Mouse (Mus musculus) embryonic facial prominence, embryonic 10.5 days (tissue): ENCODE data around the gene Tmem218. TPM values are rescaled to one million over a fixed set of nuclear protein-coding genes. Genes with fewer than 3 reads are reported as not detected.

ENCODE experiments used
- DNase-seq: peaks from one replicate; pipeline ENCODE4 v3.0.0-alpha.2; 2017; ENCODE audit warnings: low spot score
- H3K27ac ChIP-seq: fragments of 300-500 bp; sonication (generic); replicated peaks from 2 replicates; pipeline ENCODE4 v1.5.1; 2016; ENCODE audit warnings: mild to moderate bottlenecking
- H3K27me3 ChIP-seq: fragments of 300-500 bp; sonication (generic); replicated peaks from 2 replicates; pipeline ENCODE4 v1.6.1; 2016; ENCODE audit warnings: low read depth, mild to moderate bottlenecking; ENCODE audit not compliant: poor library complexity, severe bottlenecking
- H3K36me3 ChIP-seq: fragments of 300-500 bp; sonication (generic); replicated peaks from 2 replicates; pipeline ENCODE4 v1.6.1; 2016; ENCODE audit warnings: mild to moderate bottlenecking, moderate library complexity
- H3K4me1 ChIP-seq: fragments of 300-500 bp; sonication (generic); 2 replicates; pipeline ENCODE4 v1.6.1; 2016
- H3K4me3 ChIP-seq: fragments of 300-500 bp; sonication (generic); 2 replicates; pipeline ENCODE4 v1.5.1; 2016; ENCODE audit warnings: mild to moderate bottlenecking, moderate library complexity
- H3K9me3 ChIP-seq: fragments of 300-500 bp; sonication (generic); 2 replicates; pipeline ENCODE4 v1.6.1; 2016; ENCODE audit warnings: mild to moderate bottlenecking
- WGBS: fragments of 180-500 bp; shearing (Covaris S2); methylation state at CpG from one replicate; pipeline ENCODE4 v1.1.7; 2016; 5-methylcytosine and 5-hydroxymethylcytosine counted together
- polyA plus RNA-seq: library from polyadenylated mRNA; unstranded; fragments of >200 nt; fragmentation: Nextera tagmentation; extraction: Ambion mirVana; gene quantifications from 2 replicates; pipeline ENCODE4 v1.2.1, GENCODE M21; 2016

Tmem218 gene
- polyA plus RNA-seq = 10.2 and 10.8 TPM in 2 replicates

- Histone ChIP-seq H3K27me3 (no peaks in the 10 kb centered on the region), H3K4me3 (peak within 1 kb of the TSS; percentile 70), H3K36me3 (no peaks in the 10 kb centered on the region), H3K4me1 (peaks cover 20% of the 10 kb centered on the region), H3K27ac (peak within 1 kb of the TSS; percentile 92), H3K9me3 (no peaks in the 10 kb centered on the region)
- peak; percentile 94 for DNase-seq
- under 1% methylated on average over 21 of the region's 21 CpGs for WGBS
These were observed at the start of gene Tmem218 for GRCm38 (mm10) chr9:37207929-37208411. TSS of gene Tmem218 (plus strand) at chr9:37208223.

- Histone ChIP-seq H3K9me3 (no peaks in the 10 kb centered on the region), H3K36me3 (no peaks in the 10 kb centered on the region), H3K27ac (no peak overlapping the region), H3K4me1 (peaks cover 5% of the 10 kb centered on the region), H3K4me3 (no peak overlapping the region), H3K27me3 (no peaks in the 10 kb centered on the region)
- peak; percentile 4 for DNase-seq
- 76% methylated on average over 2 of the region's 2 CpGs for WGBS
These were observed 47.3 kb upstream of the Tmem218 start for GRCm38 (mm10) chr9:37160686-37161085.

DNA sequence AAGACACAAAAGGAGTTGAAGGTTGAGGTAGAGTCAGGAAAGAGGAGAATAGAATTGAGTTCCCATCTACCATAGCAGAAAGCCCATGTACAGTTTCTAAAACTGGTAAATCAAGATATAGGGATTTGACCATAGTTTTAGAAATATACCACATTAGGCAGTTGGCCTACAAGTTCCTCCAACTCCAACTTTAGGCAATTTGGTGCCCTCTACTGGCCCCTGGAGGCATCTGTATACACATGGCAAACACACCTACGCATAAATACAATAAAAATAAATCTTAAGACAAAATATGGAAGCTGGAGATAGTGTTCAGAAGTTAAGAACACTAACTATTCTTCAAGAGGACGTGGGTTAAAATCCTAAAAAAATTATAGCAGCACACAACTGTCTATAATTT lies 41.1 kb upstream of the Tmem218 start:
- H3K4me3 ChIP-seq = no peak overlapping the region
- H3K9me3 ChIP-seq = no peaks in the 10 kb centered on the region
- no peak overlapping the region for H3K27ac ChIP-seq
- H3K36me3 ChIP-seq = no peaks in the 10 kb centered on the region
- WGBS = 74% methylated on average over 2 of the region's 2 CpGs
- no peaks in the 10 kb centered on the region for H3K27me3 ChIP-seq
- peaks cover 7% of the 10 kb centered on the region; the same call in 1 of the 2 replicates for H3K4me1 ChIP-seq
- DNase-seq = peak; percentile 49

DNA sequence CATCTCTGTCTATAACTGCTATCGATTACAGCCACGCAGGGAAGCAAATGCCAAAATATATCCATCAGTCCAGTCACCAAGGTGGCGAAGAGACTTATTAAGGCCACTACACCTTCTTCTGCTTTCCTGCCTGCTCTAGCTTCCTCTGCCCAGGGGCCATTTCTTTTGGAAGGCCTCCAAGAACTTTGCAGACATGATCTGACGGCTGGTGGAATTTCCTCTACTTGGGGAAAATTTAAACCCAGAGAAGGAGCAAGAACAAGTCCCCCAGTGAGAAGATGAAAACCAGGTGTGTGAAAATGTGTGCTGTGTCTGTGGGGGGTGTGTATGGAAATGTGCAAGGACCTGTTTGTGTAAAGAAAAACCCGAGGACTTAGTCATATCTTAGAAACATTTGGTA lies 34.6 kb upstream of the Tmem218 start:
- H3K27me3 ChIP-seq = peaks cover 39% of the 10 kb centered on the region

GRCm38 (mm10) chr9:37176002-37176401 lies 32.0 kb upstream of the Tmem218 start:
- H3K27me3 ChIP-seq = peaks cover 45% of the 10 kb centered on the region
- H3K27ac ChIP-seq = no peak overlapping the region
- WGBS = 76% methylated on average over 3 of the region's 3 CpGs
- H3K4me3 ChIP-seq = no peak overlapping the region
- peaks cover 35% of the 10 kb centered on the region for H3K4me1 ChIP-seq
- H3K36me3 ChIP-seq = no peaks in the 10 kb centered on the region
- DNase-seq = no peak
- H3K9me3 ChIP-seq = no peaks in the 10 kb centered on the region

More for the DNA sequence above, 34.6 kb upstream of the Tmem218 start:
- Histone ChIP-seq H3K36me3 (no peaks in the 10 kb centered on the region), H3K4me3 (no peak overlapping the region), H3K4me1 (peaks cover 33% of the 10 kb centered on the region), H3K27ac (no peak overlapping the region), H3K9me3 (no peaks in the 10 kb centered on the region)
- WGBS = 58% methylated on average over 5 of the region's 5 CpGs
- no peak for DNase-seq

DNA sequence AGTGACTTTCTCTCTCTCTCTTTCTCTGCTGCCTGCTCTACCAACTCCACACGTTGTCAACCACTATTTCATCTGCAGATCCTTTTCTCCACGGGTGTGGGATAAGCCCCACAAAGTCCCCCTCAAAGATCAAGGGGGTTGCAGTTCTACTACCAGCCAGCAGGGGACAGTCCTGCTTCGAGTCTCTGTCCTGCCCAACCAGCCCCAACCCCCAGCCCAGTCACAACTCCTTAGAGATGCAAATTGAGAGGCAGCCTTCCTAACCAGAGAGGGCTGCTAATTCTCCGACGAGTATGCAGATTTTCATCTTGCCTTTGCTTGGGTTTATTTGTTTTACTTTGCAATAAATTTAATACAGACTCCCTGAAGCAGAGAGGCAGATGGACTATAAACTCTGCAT lies 30.9 kb upstream of the Tmem218 start:
- Histone ChIP-seq H3K27ac (0 out of 2 replicates have a peak overlapping the region, but pooled peaks have one; percentile 1), H3K4me1 (peaks cover 41% of the 10 kb centered on the region), H3K36me3 (no peaks in the 10 kb centered on the region), H3K4me3 (no peak overlapping the region), H3K9me3 (no peaks in the 10 kb centered on the region), H3K27me3 (peaks cover 45% of the 10 kb centered on the region)
- DNase-seq = peak; percentile 77
- WGBS = under 1% methylated on average over 5 of the region's 5 CpGs

DNA sequence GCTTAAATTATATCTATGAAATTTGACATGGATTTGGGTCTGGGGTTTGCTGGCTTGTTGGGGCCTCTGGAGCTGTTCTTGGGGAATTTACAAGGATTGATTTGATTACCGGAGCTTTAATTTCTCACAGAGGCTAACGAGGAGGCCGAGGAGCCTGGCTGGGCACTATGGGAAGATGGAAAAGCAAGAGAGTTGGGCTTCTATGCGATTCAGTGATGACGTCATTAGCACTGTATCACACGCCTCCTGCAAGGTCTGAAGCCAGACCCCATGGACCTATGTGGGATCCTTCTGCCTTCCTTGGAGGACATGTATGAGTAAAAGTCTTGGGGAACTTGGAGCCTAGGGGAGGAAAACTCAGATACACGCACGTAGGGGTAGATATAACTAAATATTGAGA lies 30.5 kb upstream of the Tmem218 start:
- 0 out of 2 replicates have a peak overlapping the region, but pooled peaks have one; percentile 1 for H3K27ac ChIP-seq
- H3K9me3 ChIP-seq = no peaks in the 10 kb centered on the region
- no peaks in the 10 kb centered on the region for H3K36me3 ChIP-seq
- H3K4me1 ChIP-seq = peaks cover 41% of the 10 kb centered on the region
- H3K27me3 ChIP-seq = peaks cover 45% of the 10 kb centered on the region
- no peak overlapping the region for H3K4me3 ChIP-seq
- WGBS = 44% methylated on average over 8 of the region's 8 CpGs
- no peak for DNase-seq

DNA sequence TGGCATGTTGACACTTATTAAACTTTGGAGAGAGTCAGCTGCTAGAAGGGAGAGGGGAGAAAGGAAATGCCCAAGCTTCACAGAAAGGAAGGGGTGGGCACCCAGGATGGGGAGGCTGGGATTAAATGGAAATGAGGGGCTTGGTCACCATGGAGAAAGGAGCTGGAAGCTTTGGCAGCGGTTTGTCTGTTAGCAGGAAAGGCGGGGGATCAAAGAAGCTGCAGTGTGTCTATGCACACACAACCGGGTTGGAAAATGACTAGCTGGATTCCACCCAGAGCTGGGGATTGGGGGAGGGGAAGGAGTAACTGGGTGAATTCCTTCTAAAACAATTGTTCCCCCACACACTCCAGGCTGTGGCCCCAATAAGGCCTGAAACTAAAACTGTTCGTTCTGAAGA lies 29.1 kb upstream of the Tmem218 start:
- Histone ChIP-seq H3K4me1 (peaks cover 32% of the 10 kb centered on the region), H3K9me3 (no peaks in the 10 kb centered on the region), H3K27ac (peak overlapping the region; percentile 41; the same call in 1 of the 2 replicates), H3K4me3 (no peak overlapping the region), H3K27me3 (peaks cover 45% of the 10 kb centered on the region), H3K36me3 (no peaks in the 10 kb centered on the region)
- DNase-seq = no peak
- 28% methylated on average over 4 of the region's 4 CpGs for WGBS

DNA sequence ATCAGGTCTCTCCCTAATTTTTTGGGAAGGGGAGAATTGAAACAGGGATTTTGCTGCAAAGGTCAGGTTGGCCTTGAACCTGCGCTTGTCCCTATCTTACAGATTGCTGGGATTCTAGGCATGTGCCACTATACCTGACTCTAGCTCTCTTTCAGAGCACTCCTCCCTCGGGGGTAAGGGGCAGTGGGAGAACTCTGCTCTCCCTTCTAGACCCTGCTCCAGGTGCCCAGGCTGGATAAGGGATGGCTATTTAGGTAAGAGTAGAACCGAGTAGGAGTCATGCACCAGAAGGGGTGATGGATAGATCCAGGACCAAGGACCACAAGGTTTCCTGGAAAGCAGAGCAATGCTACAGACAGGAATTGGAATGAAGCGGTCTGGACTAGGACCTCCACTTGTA lies 28.4 kb upstream of the Tmem218 start:
- H3K27ac ChIP-seq = no peak overlapping the region
- no peak overlapping the region for H3K4me3 ChIP-seq

DNA sequence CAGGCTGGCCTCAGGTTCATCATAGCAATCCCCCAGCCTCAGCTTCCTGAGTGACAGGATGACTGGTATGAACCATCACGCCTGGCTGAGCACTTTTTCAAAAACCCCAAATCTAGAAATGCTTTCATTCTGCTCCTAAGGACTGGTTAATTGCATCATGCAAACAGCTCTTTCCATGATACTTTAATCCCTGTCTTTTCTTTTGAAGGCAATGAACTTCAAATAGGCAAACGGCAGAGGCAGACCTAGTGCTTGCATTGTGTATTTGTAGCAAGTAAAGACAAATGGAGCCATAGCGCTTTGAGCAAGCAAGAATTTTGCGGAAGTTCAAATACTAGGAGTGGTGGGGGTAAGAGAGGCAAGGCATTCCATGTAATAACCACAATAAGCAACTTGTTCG lies 26.4 kb upstream of the Tmem218 start:
- no peak for DNase-seq
- 70% methylated on average over 5 of the region's 5 CpGs for WGBS
- peaks cover 32% of the 10 kb centered on the region for H3K4me1 ChIP-seq
- H3K27me3 ChIP-seq = peaks cover 20% of the 10 kb centered on the region; the same call in 1 of the 2 replicates
- no peaks in the 10 kb centered on the region for H3K9me3 ChIP-seq
- H3K36me3 ChIP-seq = no peaks in the 10 kb centered on the region
- no peak overlapping the region for H3K27ac ChIP-seq
- H3K4me3 ChIP-seq = no peak overlapping the region

More for the DNA sequence above, 28.4 kb upstream of the Tmem218 start:
- Histone ChIP-seq H3K9me3 (no peaks in the 10 kb centered on the region), H3K4me1 (peaks cover 32% of the 10 kb centered on the region), H3K36me3 (no peaks in the 10 kb centered on the region), H3K27me3 (peaks cover 40% of the 10 kb centered on the region)
- WGBS = 88% methylated on average over 4 of the region's 4 CpGs
- no peak for DNase-seq

- no peaks in the 10 kb centered on the region for H3K9me3 ChIP-seq
- peaks cover 17% of the 10 kb centered on the region for H3K4me1 ChIP-seq
- H3K4me3 ChIP-seq = no peak overlapping the region
- peaks cover 8% of the 10 kb centered on the region; the same call in 1 of the 2 replicates for H3K27me3 ChIP-seq
- DNase-seq = no peak
- WGBS = 74% methylated on average over 2 of the region's 2 CpGs
- H3K36me3 ChIP-seq = no peaks in the 10 kb centered on the region
- H3K27ac ChIP-seq = no peak overlapping the region
These were observed 24.8 kb upstream of the Tmem218 start for GRCm38 (mm10) chr9:37183176-37183575.

DNA sequence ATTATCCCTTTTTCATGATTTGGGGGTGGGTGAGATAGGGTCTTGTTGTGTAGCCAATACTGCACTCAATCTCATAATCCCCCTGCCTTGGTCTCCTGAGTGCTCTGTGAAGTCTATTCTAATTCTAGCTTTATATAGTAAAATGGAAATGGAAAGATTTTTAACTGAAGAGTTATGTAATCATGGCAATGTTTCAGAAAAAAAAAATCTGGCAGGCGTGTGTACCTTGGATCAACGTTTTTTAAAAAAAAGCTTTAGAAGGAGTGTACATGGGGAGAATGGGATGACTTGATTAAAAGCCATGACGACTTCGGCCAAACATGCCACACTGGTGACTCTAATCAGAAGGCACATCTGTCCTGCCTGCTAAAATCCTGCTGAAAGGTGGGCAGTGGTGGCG lies 20.6 kb upstream of the Tmem218 start:
- no peaks in the 10 kb centered on the region for H3K4me1 ChIP-seq

GRCm38 (mm10) chr9:37188024-37188423 lies 20.0 kb upstream of the Tmem218 start:
- peaks cover 5% of the 10 kb centered on the region; the same call in 1 of the 2 replicates for H3K9me3 ChIP-seq
- 88% methylated on average over 3 of the region's 3 CpGs for WGBS
- no peaks in the 10 kb centered on the region for H3K4me1 ChIP-seq
- DNase-seq = no peak
- no peaks in the 10 kb centered on the region for H3K36me3 ChIP-seq
- H3K4me3 ChIP-seq = no peak overlapping the region
- no peak overlapping the region for H3K27ac ChIP-seq
- H3K27me3 ChIP-seq = no peaks in the 10 kb centered on the region

More for the DNA sequence above, 20.6 kb upstream of the Tmem218 start:
- no peak overlapping the region for H3K27ac ChIP-seq
- H3K27me3 ChIP-seq = no peaks in the 10 kb centered on the region
- DNase-seq = no peak
- H3K4me3 ChIP-seq = no peak overlapping the region
- H3K36me3 ChIP-seq = no peaks in the 10 kb centered on the region
- peaks cover 5% of the 10 kb centered on the region; the same call in 1 of the 2 replicates for H3K9me3 ChIP-seq
- WGBS = 86% methylated on average over 5 of the region's 5 CpGs
